Mouse (Mus musculus): ENCODE data around the gene Hebp1. TPM values are rescaled to one million over a fixed set of nuclear protein-coding genes. Genes with fewer than 3 reads are reported as not detected.

The Hebp1 gene
- total RNA-seq, 2 experiments from 2014 or later: 42.6 to 43.9 TPM

DNA sequence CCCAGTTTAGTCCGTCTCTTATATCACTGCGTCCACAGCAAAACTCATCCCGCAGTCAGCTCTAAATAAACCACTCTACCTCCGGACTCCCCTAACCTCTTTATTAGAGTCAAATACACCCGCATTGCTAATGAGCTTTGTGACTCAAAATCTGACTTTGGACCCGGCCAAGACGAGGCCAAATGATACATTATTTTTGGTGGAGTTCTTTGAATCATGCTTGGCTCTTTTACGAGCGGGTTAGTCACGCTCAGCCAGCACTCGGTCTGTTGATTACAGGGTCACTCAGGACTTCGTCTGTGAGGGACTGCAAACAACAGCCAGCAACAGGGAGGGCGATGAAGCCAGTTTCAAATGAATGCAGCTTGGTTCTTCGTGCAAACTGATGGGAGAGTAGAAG, 59.1 kb downstream of the Hebp1 start:
- DNase-seq (ENCODE audit: low spot score in 2 of 2): no peak
- intact Hi-C loops (cut with DNase I): no loop called here

DNA sequence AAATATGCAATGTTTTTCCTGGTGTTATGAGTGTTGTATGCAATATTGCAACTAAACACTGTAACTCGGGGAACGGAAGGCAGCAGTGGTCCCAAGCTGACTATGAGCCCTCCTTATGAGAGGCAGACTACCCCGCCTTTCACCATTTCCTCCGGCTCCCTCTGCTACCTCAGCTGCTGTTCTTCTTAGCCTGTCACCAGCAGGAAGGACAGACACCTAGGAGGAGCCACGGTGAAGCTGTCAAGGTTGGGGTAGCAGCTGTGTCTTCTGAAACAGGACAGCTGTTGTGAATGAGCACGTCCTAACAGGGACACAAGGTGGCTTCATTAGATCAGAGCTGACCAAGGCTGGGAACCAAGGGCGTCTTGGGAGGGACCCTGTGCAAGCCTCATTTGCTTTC, 59.6 kb downstream of the Hebp1 start:
- DNase-seq (ENCODE audit: low spot score in 2 of 2): no peak
- intact Hi-C loops (cut with DNase I): no loop called here

GRCm38 (mm10) chr6:135137736-135138135, 60.1 kb downstream of the Hebp1 start:
- no peak for DNase-seq (ENCODE audit: low spot score in 2 of 2)
- intact Hi-C loops (cut with DNase I): no loop called here

- no peak for DNase-seq (ENCODE audit: low spot score in 2 of 2)
- intact Hi-C loops (cut with DNase I): no loop called here
Measured at GRCm38 (mm10) chr6:135136439-135137161, 61.2 kb downstream of the Hebp1 start.

- intact Hi-C loops (cut with DNase I): no loop called here
- DNase-seq (ENCODE audit: low spot score in 2 of 2): no peak
Measured at GRCm38 (mm10) chr6:135135735-135136134, 62.1 kb downstream of the Hebp1 start.

- peak in 1 of 2 experiments; percentile 79 for DNase-seq (ENCODE audit: low spot score in 2 of 2)
- intact Hi-C loops (cut with DNase I): no loop called here
Measured at GRCm38 (mm10) chr6:135133486-135133885, 64.3 kb downstream of the Hebp1 start.

DNA sequence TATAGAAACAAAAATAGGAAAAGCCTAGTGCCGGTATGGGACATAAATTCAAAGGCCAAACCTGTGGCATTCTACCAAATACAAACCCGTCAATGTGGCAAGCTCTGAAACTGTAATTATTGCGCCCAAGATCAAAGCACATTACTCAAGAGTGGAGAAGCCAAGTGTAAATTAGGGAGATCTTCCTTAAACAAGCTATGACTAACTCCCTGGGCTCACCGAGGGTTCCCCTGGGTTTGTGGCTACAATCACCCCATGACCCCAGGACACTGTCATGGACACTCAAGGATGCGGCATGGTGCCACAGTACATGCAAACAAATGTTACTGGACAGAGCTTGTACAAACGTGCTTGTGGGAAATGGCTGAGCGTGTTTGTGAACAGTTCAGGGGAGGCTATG, 64.7 kb downstream of the Hebp1 start:
- intact Hi-C loops (cut with DNase I): no loop called here
- no peak for DNase-seq (ENCODE audit: low spot score in 2 of 2)

- intact Hi-C loops (cut with DNase I): no loop called here
- DNase-seq (ENCODE audit: low spot score in 2 of 2): no peak
Measured at GRCm38 (mm10) chr6:135124755-135125380, 73.0 kb downstream of the Hebp1 start.

DNA sequence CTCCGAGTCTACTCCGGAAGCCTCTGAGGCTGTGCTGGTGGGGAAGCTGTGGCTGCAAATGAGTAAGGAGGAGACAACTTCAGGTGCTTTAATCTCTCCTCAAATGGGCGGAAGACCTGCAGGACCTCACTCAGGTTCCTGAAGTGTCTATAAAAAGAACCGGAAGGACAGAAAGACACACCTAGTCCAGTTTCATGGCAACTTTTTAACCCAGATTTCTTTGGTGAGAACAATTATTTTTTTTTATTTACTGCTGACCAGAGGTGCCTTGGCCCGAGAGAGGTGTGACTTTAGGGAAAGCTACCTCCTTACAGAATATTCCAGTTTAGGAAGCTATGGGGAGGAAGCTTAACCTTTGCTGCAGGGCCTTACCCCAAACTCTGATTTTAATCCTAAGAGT, 79.6 kb downstream of the Hebp1 start, which contains the start of gene Gprc5d:
Gprc5d (minus strand) TSS at position 101 of the 400 bp plus-strand sequence.
- no peak for DNase-seq (ENCODE audit: low spot score in 2 of 2)
- intact Hi-C loops (cut with DNase I): no loop called here

DNA sequence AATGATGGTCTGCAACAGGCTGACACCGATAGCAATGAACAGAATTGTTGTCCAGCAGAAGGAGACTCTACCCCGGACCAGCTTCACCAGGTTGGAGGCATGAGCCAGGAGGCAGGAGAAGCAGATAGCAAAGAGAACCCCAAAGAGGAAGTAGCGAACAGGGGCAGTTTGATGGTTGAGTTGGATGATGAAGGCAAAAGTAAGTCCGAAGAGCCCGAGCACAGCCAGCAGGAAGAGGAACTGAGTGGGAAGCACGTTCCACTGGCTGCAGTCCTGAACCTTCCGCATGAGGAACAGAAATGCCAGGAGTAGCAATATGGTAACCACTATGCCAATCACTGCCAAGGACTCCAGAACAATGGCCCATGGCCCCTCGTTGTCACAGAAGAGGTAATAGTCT, 81.3 kb downstream of the Hebp1 start:
- no peak for DNase-seq (ENCODE audit: low spot score in 2 of 2)
- intact Hi-C loops (cut with DNase I): no loop called here

DNA sequence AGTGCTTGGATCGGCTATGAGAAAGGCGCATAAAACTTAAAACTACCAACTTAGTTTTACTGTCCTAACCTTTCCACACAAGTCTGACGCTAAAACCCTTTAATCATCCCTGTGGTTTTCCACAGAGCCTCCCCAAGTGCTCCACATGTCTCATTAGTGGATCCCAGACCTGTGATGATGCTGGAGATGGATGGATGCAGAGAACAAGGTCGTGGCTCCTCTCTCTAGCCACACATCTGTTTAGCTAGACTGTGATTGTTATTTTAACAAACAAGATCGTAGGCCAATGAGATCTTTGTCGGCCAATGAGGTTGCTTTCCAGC, 84.7 kb downstream of the Hebp1 start:
- intact Hi-C loops (cut with DNase I): no loop called here

DNA sequence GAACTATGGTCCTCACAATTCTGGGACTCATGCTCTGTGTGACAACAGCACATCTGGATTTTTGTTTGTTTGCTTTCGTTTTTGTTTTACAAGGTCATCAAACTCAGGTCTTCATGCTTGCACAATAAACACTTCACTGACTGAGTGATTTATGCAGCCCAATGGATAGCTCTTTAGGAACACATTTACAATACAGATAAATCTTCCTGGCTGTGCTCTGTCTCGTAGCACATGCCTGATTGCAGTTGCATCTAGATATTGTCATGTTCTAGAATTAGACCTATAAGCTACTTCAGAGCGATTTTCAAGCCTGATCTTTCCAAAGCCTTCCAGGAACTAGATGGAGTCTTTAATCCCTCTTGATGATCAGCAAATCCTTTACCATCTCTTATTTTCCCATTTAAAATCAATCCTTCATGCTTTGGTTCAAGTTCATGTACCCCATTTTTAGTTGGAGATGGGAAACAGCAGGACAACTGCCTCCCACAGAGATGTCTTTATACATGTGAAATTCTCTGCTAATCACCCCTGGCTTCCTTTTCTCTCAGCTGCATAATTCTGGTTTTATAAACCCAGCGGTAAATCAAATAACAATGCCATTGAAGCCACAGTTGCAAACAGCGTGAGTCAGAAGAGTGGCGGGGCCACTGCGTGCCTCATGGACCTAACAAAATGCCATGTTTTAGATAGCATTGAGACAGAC, 85.3 kb downstream of the Hebp1 start:
- DNase-seq (ENCODE audit: low spot score in 2 of 2): no peak
- intact Hi-C loops (cut with DNase I): no loop called here

More for the DNA sequence above, 84.7 kb downstream of the Hebp1 start:
- DNase-seq (ENCODE audit: low spot score in 2 of 2): no peak

- peak in 1 of 2 experiments; percentile 75 for DNase-seq (ENCODE audit: low spot score in 2 of 2)
- intact Hi-C loops (cut with DNase I): no loop called here
Measured at GRCm38 (mm10) chr6:135107014-135107413, 90.8 kb downstream of the Hebp1 start.

GRCm38 (mm10) chr6:135102736-135103303, 95.0 kb downstream of the Hebp1 start:
- no peak for DNase-seq (ENCODE audit: low spot score in 2 of 2)
- intact Hi-C loops (cut with DNase I): no loop called here

DNA sequence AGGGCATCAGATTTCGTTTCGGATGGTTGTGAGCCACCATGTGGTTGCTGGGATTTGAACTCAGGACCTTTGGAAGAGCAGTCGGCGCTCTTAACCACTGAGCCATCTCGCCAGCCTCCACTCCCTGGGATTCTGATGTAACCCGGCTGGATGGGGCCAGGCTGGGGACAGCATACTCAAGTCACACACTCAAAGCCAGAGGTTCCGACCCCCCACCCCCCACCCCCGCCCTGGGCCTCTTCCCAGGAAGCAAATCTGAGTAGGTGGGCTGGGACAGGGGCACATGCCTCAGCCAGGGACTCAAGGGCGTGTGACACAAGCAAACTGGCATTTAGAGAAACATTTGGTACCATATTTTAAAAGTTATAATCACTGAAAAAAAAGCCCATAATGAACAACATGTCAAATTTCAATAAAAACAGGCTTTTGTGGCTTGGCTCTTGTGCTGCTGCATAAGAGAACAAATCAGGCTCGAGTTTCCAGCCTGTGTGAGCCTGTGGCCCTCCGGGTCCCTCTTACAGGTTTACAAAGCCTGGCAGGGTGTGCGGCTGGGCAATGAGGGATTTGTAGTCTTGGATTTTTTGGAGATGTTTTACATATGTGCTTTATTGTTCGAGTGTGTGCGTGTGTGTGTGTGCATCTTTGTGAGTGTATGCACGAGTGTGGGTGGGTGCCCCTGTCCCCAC, 96.9 kb downstream of the Hebp1 start:
- intact Hi-C loops (cut with DNase I): no loop called here
- DNase-seq (ENCODE audit: low spot score in 2 of 2): no peak

DNA sequence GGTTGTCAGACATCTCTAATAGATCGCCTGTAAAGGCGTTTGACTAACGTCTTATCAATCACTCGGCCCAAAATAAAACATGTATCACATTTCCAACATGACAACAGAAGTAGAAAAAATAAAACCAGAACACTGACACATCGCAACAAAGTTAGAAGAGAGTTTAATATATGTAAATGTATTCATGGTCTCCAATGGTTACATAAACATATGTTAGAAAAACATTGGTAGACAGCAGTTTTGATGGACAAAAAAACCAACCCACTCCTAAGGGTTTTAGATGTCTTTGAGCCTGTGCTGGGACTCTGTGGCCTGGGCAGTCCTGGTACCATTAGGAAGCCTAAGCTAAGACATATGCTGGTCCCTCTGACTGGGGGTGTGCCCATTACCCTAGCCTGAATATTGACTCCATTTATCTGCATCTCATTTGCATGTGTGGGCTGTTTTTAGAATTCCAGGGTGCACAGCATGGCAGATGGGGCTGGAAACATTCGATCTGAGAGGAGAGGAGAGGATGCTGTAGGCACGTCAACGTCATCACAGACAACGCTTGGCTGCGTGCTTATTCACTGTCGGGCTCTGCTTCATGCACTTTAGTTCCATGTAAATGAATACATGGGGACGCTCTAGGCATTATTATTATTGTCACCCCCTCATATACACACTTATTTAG, 104.9 kb downstream of the Hebp1 start:
- intact Hi-C loops (cut with DNase I): loop anchor here (5.0 kb wide), 2 partner anchors 139 to 294 kb away; no protein-coding TSS in a partner anchor
- peak; percentile 56 to 90 for DNase-seq (ENCODE audit: low spot score in 2 of 2)

DNA sequence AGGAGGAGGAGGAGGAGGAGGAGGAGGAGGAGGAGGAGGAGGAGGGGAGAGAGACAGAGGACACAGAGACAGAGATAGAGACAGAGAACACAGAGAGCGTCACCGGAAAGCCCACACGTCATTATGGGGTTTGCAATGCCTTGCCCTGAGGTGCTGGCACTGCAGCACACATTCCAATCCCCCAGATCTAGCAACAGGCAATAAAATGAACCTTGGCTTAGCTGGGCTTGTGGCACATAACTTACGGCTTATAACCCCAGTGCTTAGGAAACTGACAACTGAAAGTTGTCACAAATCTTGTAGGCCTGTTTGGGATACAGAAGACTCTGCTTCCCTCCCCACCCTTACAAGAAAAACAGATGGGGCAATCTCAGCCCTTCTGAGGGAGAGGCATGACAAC, 107.2 kb downstream of the Hebp1 start:
- no peak for DNase-seq (ENCODE audit: low spot score in 2 of 2)
- intact Hi-C loops (cut with DNase I): loop anchor here (5.0 kb wide), 2 partner anchors 142 to 297 kb away; no protein-coding TSS in a partner anchor

DNA sequence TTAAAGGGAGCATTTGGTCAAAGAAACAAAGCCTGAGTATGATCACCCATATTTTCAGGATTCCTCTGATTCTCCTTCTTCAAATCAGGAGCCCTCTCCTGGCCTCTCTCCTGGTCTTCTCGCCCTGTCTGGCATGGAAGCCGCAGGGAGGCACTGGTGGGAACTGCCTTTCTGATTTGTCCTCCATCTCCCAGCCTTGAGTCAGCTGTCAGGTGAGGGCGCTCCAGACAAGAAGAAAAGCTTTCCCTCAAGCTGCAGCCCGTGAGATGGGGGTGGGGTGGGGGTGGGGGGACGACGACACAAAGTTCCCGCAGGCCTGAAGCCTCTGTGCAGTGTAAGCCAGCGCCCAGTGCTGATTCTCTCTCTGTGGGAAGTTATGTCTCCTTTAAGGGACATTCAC, 108.0 kb downstream of the Hebp1 start:
- intact Hi-C loops (cut with DNase I): loop anchor here (5.0 kb wide), 4 partner anchors 143 to 298 kb away; no protein-coding TSS in a partner anchor
- DNase-seq (ENCODE audit: low spot score in 2 of 2): peak; percentile 27 to 63

Measured in left cerebral cortex, postnatal 25 days (tissue).